Comparison of ENCODE assay signal across 21 mouse cellular contexts in genomic region chr14:117785507-117786085, GRCm38 (mm10).
A peak's percentile ranks its signal among the peaks of the same experiment; 100 is the strongest.
DNase-seq lines count a peak whose midpoint lies in the region; ATAC-seq lines count a peak whose summit lies in the region.
"Had no signal": no experiment of that assay in that cellular context is flagged by ENCODE, and none has a peak within 500 bp of the region (broad histone marks: within the 10 kb centered on the region; RNA-seq: fewer than 3 reads in every experiment).

No protein-coding gene starts in this region.

- 82% methylated on average over 15 of the region's 15 CpGs for WGBS in forebrain, embryonic 13.5 days
- WGBS in forebrain, embryonic 14.5 days: 80% methylated on average over 15 of the region's 15 CpGs
- 51% methylated on average over 15 of the region's 15 CpGs for WGBS in kidney, embryonic 14.5 days
- WGBS in midbrain, embryonic 14.5 days: 80% methylated on average over 15 of the region's 15 CpGs
- WGBS in midbrain, embryonic 11.5 days: 85% methylated on average over 15 of the region's 15 CpGs
- WGBS in midbrain, embryonic 15.5 days: 72% methylated on average over 15 of the region's 15 CpGs

- H3K27me3 ChIP-seq in forebrain, embryonic 13.5 days: no peaks in the 10 kb centered on the region
- H3K27me3 ChIP-seq in forebrain, embryonic 14.5 days (replicated peaks; ENCODE audit: control insufficient read depth, insufficient read depth, low read length): no peaks in the 10 kb centered on the region
- H3K27me3 ChIP-seq in kidney, embryonic 14.5 days (ENCODE audit: control insufficient read depth, insufficient read depth, low read length): no peaks in the 10 kb centered on the region
- no peaks in the 10 kb centered on the region for H3K27me3 ChIP-seq in midbrain, embryonic 14.5 days (ENCODE audit: control insufficient read depth, insufficient read depth, low read length)
- no peaks in the 10 kb centered on the region for H3K27me3 ChIP-seq in midbrain, embryonic 11.5 days (ENCODE audit: control insufficient read depth, insufficient read depth, low read length)
- H3K27me3 ChIP-seq in midbrain, embryonic 15.5 days (replicated peaks): no peaks in the 10 kb centered on the region
- H3K27me3 ChIP-seq: heart, embryonic 13.5 days; liver, embryonic 15.5 days; Patski had no signal

- H3K9me3 ChIP-seq in forebrain, embryonic 13.5 days (replicated peaks): no peaks in the 10 kb centered on the region
- H3K9me3 ChIP-seq in forebrain, embryonic 14.5 days (replicated peaks; ENCODE audit: control insufficient read depth, low read length): no peaks in the 10 kb centered on the region
- no peaks in the 10 kb centered on the region for H3K9me3 ChIP-seq in kidney, embryonic 14.5 days (ENCODE audit: control insufficient read depth, low read length)
- H3K9me3 ChIP-seq in midbrain, embryonic 14.5 days (ENCODE audit: control insufficient read depth, low read length): no peaks in the 10 kb centered on the region
- H3K9me3 ChIP-seq in midbrain, embryonic 11.5 days (ENCODE audit: control insufficient read depth, low read length): no peaks in the 10 kb centered on the region
- H3K9me3 ChIP-seq in midbrain, embryonic 15.5 days: no peaks in the 10 kb centered on the region
- H3K9me3 ChIP-seq: embryonic facial prominence, embryonic 10.5 days; heart, embryonic 13.5 days; limb, embryonic 13.5 days; liver, embryonic 15.5 days had no signal

- H3K4me3 ChIP-seq in forebrain, embryonic 13.5 days: no peak overlapping the region
- no peak overlapping the region for H3K4me3 ChIP-seq in forebrain, embryonic 14.5 days (ENCODE audit: low read depth, low read length)
- H3K4me3 ChIP-seq in kidney, embryonic 14.5 days (ENCODE audit: low read length): no peak overlapping the region
- H3K4me3 ChIP-seq in midbrain, embryonic 14.5 days (replicated peaks; ENCODE audit: low read depth, low read length): no peak overlapping the region
- no peak overlapping the region for H3K4me3 ChIP-seq in midbrain, embryonic 11.5 days (ENCODE audit: low read depth, low read length)
- H3K4me3 ChIP-seq in midbrain, embryonic 15.5 days: no peak overlapping the region
- H3K4me3 ChIP-seq: embryonic facial prominence, embryonic 10.5 days; heart, embryonic 13.5 days; limb, embryonic 13.5 days; liver, embryonic 15.5 days had no signal

- peak; percentile 16; the same call in 1 of the 2 replicates for ATAC-seq in forebrain, embryonic 13.5 days
- ATAC-seq in forebrain, embryonic 14.5 days: no peak
- peak; percentile 52; the same call in 1 of the 2 replicates for ATAC-seq in kidney, embryonic 14.5 days (ENCODE audit: low FRiP score, low TSS enrichment)
- ATAC-seq in midbrain, embryonic 14.5 days (ENCODE audit: low FRiP score, low TSS enrichment): 0 out of 2 replicates have a peak, but pooled peaks have one; percentile 27
- ATAC-seq in midbrain, embryonic 11.5 days (ENCODE audit: low FRiP score): no peak
- peak; percentile 53; the same call in 1 of the 2 replicates for ATAC-seq in midbrain, embryonic 15.5 days (replicated peaks)
- ATAC-seq: CD4-positive, CD25-positive, alpha-beta regulatory T cell, adult 4 months; lung, postnatal 0 days; Patski had no signal

- no peak for DNase-seq in forebrain, embryonic 14.5 days (ENCODE audit: low spot score)
- DNase-seq in kidney, adult 8-10 months: no peak
- DNase-seq in midbrain, embryonic 14.5 days: no peak
- no peak for DNase-seq in midbrain, embryonic 11.5 days (ENCODE audit: low spot score, missing footprints)
- no peak for DNase-seq in layer of hippocampus, postnatal 10 days (ENCODE audit: low spot score in 2 of 2)
- DNase-seq: adrenal gland, postnatal 10 days; cerebellum, adult 2 months; kidney, postnatal 10 days; layer of hippocampus, postnatal 36 days; right cerebral cortex, adult 18-20 months; thymus, postnatal 14 days had no signal

- no peak overlapping the region for H3K9ac ChIP-seq in forebrain, embryonic 13.5 days
- no peak overlapping the region for H3K9ac ChIP-seq in forebrain, embryonic 14.5 days (ENCODE audit: low read length)
- H3K9ac ChIP-seq in kidney, embryonic 14.5 days (ENCODE audit: low read depth, low read length): no peak overlapping the region
- H3K9ac ChIP-seq in midbrain, embryonic 14.5 days (replicated peaks; ENCODE audit: low read length): no peak overlapping the region
- no peak overlapping the region for H3K9ac ChIP-seq in midbrain, embryonic 11.5 days (ENCODE audit: low read length)
- H3K9ac ChIP-seq in midbrain, embryonic 15.5 days: no peak overlapping the region
- H3K9ac ChIP-seq: heart, embryonic 13.5 days; limb, embryonic 13.5 days; liver, embryonic 15.5 days had no signal

- H3K4me2 ChIP-seq in forebrain, embryonic 13.5 days: no peak overlapping the region
- H3K4me2 ChIP-seq in forebrain, embryonic 14.5 days (ENCODE audit: low read length): no peak overlapping the region
- H3K4me2 ChIP-seq in kidney, embryonic 14.5 days (replicated peaks; ENCODE audit: low read depth, low read length): no peak overlapping the region
- H3K4me2 ChIP-seq in midbrain, embryonic 14.5 days (ENCODE audit: low read length): no peak overlapping the region
- no peak overlapping the region for H3K4me2 ChIP-seq in midbrain, embryonic 11.5 days
- H3K4me2 ChIP-seq in midbrain, embryonic 15.5 days: no peak overlapping the region
- H3K4me2 ChIP-seq: heart, embryonic 13.5 days; limb, embryonic 13.5 days; liver, embryonic 15.5 days had no signal

- peaks cover 13% of the 10 kb centered on the region for H3K4me1 ChIP-seq in forebrain, embryonic 13.5 days
- H3K4me1 ChIP-seq in forebrain, embryonic 14.5 days (ENCODE audit: control insufficient read depth, insufficient read depth, low read length): no peaks in the 10 kb centered on the region
- 0 out of 2 replicates have a peak, but pooled peaks cover 3% of the 10 kb centered on the region for H3K4me1 ChIP-seq in kidney, embryonic 14.5 days (ENCODE audit: control insufficient read depth, insufficient read depth, low read length)
- no peaks in the 10 kb centered on the region; the same call in 1 of the 2 replicates for H3K4me1 ChIP-seq in midbrain, embryonic 14.5 days (ENCODE audit: control insufficient read depth, insufficient read depth, low read length)
- H3K4me1 ChIP-seq in midbrain, embryonic 11.5 days (ENCODE audit: control insufficient read depth, insufficient read depth, low read length): no peaks in the 10 kb centered on the region
- peaks cover 7% of the 10 kb centered on the region for H3K4me1 ChIP-seq in midbrain, embryonic 15.5 days
- H3K4me1 ChIP-seq: heart, embryonic 13.5 days; liver, embryonic 15.5 days had no signal

- H3K36me3 ChIP-seq in forebrain, embryonic 13.5 days (ENCODE audit: poor library complexity, severe bottlenecking): no peaks in the 10 kb centered on the region
- H3K36me3 ChIP-seq in forebrain, embryonic 14.5 days (ENCODE audit: control insufficient read depth, insufficient read depth, low read length): no peaks in the 10 kb centered on the region
- H3K36me3 ChIP-seq in kidney, embryonic 14.5 days (ENCODE audit: control insufficient read depth, insufficient read depth, low read length): no peaks in the 10 kb centered on the region
- no peaks in the 10 kb centered on the region for H3K36me3 ChIP-seq in midbrain, embryonic 14.5 days (ENCODE audit: control insufficient read depth, insufficient read depth, low read length)
- H3K36me3 ChIP-seq in midbrain, embryonic 11.5 days (ENCODE audit: control insufficient read depth, insufficient read depth, low read length): no peaks in the 10 kb centered on the region
- H3K36me3 ChIP-seq in midbrain, embryonic 15.5 days (replicated peaks): no peaks in the 10 kb centered on the region
- H3K36me3 ChIP-seq: embryonic facial prominence, embryonic 10.5 days; heart, embryonic 13.5 days; limb, embryonic 13.5 days; liver, embryonic 15.5 days had no signal

- H3K27ac ChIP-seq in forebrain, embryonic 13.5 days: no peak overlapping the region
- no peak overlapping the region for H3K27ac ChIP-seq in forebrain, embryonic 14.5 days (ENCODE audit: low read depth, low read length)
- H3K27ac ChIP-seq in kidney, embryonic 14.5 days (ENCODE audit: low read depth, low read length): no peak overlapping the region
- H3K27ac ChIP-seq in midbrain, embryonic 14.5 days (replicated peaks; ENCODE audit: low read depth, low read length): no peak overlapping the region
- H3K27ac ChIP-seq in midbrain, embryonic 11.5 days (ENCODE audit: low read depth, low read length): no peak overlapping the region
- H3K27ac ChIP-seq in midbrain, embryonic 15.5 days: no peak overlapping the region
- H3K27ac ChIP-seq: embryonic facial prominence, embryonic 10.5 days; heart, embryonic 13.5 days; limb, embryonic 13.5 days; liver, embryonic 15.5 days had no signal

Comparison
In these comparisons a context has a peak if more than half of its experiments do, and no peak if none do; other contexts are left out.
1. ATAC-seq: peak in forebrain, embryonic 13.5 days (single experiment), kidney, embryonic 14.5 days (single experiment), midbrain, embryonic 14.5 days (single experiment) and midbrain, embryonic 15.5 days (single experiment); none in forebrain, embryonic 14.5 days (single experiment) and midbrain, embryonic 11.5 days (single experiment).